Mouse (Mus musculus) cerebellum, adult 2 months (tissue): ENCODE data around the gene Bbip1.

Experiments used
- CTCF ChIP-seq: fragments of 200-500 bp; IDR thresholded peaks from 2 replicates; pipeline ENCODE4 v1.5.1; 2011; ENCODE audit warnings: low read depth, mild to moderate bottlenecking, control low read depth, low read length, moderate library complexity, borderline replicate concordance; ENCODE audit not compliant: insufficient read depth
- POLR2A ChIP-seq: fragments of 200-500 bp; IDR thresholded peaks from 2 replicates; pipeline ENCODE4 v1.6.1; 2011; ENCODE audit warnings: low read length, control low read depth, borderline replicate concordance; ENCODE audit not compliant: insufficient read depth

DNA sequence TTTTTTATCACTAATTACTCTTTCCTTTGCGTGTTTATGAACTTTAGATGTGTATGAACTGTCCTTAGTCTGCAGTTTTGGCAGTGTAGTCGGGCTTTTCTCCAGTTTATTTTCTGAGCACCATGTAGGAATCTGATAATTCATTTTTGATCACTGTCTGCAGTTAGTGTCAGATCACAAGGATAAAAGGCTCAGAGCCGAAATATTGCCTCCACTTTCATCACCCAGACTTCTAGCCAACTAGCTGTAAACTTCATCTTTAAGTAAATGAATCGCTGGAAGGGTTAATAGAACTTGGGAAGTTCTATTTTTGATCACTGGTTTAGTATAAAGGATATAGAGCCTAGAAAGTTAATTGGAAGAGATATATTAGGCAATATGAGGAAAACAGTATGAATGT lies 18.1 kb upstream of the Bbip1 start:
- no peak for TF ChIP-seq CTCF
- no peak for TF ChIP-seq POLR2A
